Mouse (Mus musculus) cerebellum, adult 11-12 months (tissue): ENCODE data around the gene Whrn.
A peak's percentile ranks its signal among the peaks of the same experiment; 100 is the strongest.

Experiments used
- DNase-seq: peaks from one replicate; pipeline ENCODE4 v3.0.0; 2022

Gene Whrn

DNA sequence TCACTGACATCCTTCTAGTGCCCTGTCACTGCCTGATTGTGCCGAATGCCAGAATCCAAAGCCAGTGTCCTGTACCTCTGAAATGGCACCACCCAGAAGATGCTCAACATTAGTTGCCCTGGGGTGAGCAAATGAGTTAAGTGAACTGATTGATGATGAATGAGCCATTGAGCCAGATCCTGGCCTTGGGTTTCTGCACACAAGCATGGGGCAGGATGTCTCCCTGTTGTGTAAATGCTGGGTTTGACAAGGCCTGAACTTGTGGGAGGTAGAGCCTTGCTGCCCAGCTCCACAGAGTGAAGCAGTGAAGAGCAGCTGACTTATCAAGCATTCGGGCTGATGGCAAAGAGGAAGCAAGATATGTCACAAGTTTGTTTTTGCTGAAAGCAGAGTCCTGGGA is 52.7 kb downstream of the Whrn start:
- no peak for DNase-seq

GRCm38 (mm10) chr4:63441616-63442015 is 54.2 kb downstream of the Whrn start:
- DNase-seq = peak; percentile 68

- no peak for DNase-seq
Measured at GRCm38 (mm10) chr4:63440262-63440661, 55.5 kb downstream of the Whrn start.

GRCm38 (mm10) chr4:63437968-63438367 is 57.8 kb downstream of the Whrn start:
- DNase-seq = no peak

- no peak for DNase-seq
Measured at GRCm38 (mm10) chr4:63437119-63437815, 58.5 kb downstream of the Whrn start.

- no peak for DNase-seq
Measured at GRCm38 (mm10) chr4:63435402-63435801, 60.4 kb downstream of the Whrn start.

GRCm38 (mm10) chr4:63431098-63431497 is 64.7 kb downstream of the Whrn start:
- no peak for DNase-seq

DNA sequence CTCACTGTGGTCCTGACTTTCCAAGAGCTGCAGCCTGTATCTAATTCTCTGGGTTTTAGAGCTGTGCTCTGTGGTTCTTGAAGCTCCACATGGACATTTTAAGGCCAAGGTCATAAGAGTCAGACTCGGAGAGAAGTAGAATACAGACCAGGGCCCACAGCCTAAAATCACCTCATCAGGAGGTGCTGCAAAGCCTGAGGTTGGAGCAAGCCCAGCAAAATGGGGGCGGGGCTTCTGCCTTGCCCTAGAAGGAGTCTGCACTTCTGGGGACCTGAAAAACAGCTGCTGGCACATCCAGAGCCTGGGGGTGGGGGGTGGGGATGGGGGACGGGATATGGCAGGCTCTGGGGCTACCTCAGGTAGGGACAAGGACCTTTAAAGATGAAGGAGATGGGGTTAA is 65.4 kb downstream of the Whrn start:
- no peak for DNase-seq

DNA sequence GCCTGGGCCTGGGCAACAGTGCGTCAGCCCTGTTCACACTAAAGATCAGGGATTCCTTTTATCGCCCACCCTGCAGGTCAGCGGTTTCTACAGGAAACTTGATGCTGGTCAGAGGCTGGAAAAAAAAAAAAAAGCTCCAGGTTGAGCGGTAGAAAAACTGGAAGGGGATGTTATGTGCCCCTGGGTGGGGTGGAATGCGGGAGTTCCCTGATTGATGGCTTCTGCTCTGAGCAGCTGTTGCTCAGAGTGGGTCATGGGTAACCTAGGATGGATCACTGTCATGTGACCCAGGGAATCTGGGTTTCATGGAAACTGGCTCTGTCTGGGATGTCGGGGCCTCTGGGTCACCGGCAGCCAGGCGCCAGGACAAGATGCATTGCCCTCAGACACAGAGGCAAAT is 69.5 kb downstream of the Whrn start:
- no peak for DNase-seq

GRCm38 (mm10) chr4:63423811-63424210 is 72.0 kb downstream of the Whrn start:
- no peak for DNase-seq

- DNase-seq = no peak
Measured at GRCm38 (mm10) chr4:63423231-63423630, 72.6 kb downstream of the Whrn start.

GRCm38 (mm10) chr4:63420143-63420920 is 75.5 kb downstream of the Whrn start:
- no peak for DNase-seq

GRCm38 (mm10) chr4:63418270-63418669 is 77.5 kb downstream of the Whrn start:
- no peak for DNase-seq

DNA sequence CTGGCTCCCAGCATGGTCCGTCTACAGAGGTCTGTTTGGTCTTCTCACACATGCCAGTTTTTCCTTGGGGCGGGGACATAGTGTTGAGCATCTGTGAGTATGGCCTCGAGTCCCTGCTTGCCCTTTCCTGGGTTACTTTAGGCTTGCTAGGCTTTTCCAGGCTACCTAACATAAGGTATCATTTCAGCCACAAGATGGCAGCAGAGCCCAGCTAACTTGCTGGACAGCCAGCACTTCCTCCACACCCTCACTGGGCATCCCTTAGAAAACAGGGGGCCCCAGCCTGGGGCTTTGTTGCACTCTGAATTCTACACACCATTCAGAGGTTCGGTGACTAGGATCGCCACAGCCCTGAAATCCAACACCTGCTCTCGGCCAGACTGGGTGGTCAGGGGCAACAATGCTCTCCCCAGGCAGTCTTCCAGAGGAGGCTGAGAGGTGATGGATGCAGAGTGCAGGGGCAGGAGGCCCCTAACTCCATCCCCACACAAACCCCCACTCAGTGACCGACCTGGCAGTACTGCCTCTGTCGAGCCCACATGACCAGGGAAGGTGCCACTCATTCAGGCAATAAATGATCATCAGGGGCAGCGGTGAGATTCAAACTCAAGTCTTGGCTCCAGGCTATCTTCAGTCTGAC is 78.4 kb downstream of the Whrn start:
- peak; percentile 59 for DNase-seq

DNA sequence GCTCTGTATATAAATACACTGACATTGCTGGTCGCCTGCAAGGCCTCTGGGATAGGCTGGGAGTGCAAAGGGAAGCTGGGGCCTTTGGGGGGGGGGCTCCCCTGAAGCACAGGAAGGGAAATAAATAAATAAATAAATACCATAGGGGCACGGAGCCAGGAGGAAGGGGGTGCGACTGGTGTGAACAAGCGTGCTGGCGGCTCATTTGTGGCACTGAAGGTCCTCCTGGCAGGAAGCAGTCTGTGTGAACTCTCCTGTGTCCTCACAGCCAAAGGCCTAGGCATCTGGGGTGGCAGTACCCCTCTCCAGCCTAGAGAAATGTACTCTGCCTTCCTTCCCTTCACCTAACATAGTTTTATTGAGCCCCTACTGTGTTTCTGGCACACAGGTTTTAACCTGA is 80.8 kb downstream of the Whrn start:
- DNase-seq = no peak

DNA sequence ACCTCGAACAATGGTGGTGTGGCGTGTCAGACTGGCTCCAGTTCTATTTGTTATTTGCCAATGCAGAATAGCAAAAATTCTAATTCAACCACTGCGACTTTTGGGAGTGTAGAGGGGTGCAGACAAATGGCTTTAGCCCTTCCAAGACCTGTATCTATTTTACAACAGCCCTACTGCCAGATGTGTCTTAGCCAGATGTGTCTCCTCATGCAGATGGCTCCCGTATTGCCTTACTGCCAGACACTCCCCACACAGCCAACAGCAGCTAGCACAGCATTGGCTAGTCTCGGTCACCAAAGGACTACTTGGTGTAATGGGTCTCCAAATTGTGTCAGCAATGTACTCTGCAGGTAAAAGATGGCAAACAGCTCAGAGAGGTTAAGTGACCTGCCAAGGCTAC is 84.6 kb downstream of the Whrn start:
- no peak for DNase-seq

DNA sequence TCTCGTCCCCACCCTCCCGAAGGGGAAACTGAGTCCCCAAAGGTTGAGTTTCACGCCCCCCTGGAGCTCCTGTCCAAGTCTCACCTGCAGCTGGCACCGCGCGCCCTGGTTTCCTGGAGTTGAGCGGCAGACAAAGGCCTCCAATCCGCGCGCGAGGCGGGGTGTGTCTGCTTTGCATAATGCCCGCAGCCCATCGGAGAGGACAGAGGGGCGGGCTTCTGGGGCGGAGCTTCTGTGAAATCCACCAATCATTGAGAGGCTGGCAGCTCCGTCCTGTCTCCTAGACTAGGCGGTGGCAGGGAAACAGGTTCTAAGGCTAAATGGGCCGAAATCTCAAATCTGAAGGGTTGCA is 85.2 kb downstream of the Whrn start:
- DNase-seq = peak; percentile 61

DNA sequence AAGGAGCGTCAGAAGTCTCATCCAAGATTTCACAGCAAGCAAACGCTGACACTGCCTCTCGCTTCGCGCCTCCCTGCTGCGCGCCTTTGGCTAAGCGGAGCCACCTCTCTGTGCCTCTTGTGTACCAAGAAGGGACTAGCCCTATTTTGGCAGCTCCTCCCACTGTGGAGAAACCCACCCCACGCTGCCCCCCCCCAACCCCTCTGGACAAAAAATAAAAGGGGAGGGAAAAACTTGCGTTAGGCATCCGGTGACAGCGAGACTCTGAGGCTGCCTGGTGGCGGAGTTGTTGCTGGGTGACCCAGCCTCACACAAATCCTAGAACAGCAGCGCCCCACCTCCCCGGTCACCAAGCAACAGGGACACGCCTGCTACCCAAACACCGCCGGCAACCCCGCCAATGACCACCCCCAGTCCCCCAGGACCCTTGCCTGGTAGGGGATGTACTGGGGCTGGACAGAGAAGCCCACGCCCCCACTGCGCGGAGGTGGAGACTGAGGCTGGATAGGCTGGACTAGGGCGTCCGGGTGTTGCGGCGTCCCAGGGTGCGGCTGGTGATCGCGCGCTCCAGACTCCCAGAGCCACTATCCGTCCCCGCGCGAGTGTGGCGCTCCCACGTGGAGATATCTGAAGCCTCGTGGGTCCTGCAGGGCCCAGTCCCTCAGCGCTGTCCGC is 85.7 kb downstream of the Whrn start:
- peak; percentile 35 for DNase-seq

GRCm38 (mm10) chr4:63409317-63409907 is 86.4 kb downstream of the Whrn start:
- no peak for DNase-seq

- DNase-seq = no peak
Measured at GRCm38 (mm10) chr4:63408649-63409048, 87.1 kb downstream of the Whrn start.

DNA sequence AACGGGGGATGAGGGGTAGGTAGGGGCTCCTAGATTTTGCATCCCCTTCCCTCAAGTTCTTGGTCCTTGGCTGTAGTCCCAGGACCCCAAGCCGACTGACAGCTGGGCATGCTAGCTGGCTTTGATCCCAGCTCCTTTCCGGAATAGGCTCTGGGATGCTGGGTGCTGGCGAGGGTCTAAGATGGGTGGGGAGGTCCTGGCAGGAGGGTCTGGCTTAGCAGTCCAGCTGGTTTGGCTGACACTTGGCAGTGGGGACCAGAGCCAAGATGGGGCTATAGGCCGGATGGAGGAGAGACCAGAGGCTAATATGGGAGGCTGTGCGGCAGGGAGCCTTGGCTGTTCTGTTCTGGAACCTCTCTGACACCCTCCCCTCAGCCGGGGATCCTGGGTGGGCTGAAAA is 87.5 kb downstream of the Whrn start:
- no peak for DNase-seq

DNA sequence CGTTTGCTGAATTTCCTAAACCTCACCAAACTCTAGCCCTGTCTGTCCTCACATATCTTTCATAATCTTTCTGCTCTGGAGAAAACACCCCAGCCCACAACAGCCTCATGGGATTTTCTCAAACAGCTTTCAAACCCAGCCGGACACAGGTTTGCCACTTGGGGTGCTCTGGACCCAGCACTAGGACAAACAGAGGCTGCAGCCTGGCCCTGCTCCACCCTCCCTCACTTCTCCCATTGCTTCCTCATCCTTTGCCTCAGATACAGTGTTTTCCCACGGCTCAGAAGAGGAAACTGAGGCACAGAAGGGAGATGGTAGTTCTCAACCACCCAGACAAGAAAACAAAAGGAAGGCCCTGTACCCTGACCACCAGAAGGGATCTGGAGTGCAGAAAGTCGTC is 90.1 kb downstream of the Whrn start:
- DNase-seq = no peak

DNA sequence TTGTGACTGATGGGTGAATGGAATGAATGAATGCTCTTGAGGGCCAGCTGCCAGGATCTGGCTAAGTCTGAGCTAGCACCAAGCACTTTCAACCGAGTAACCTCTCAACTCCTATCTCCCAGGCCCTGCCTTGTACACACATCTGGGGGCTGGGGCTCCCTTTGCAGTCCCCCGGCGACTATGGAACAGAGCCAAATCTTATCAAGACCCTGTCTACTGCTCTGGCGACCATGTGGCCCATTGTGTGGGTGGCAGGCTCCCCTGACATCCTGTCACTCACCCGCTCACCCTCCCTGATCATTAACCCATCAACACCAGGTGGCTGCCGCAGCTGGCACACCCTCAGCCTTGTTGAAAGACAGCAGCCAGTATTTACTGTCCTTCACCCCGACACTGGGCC is 90.7 kb downstream of the Whrn start:
- no peak for DNase-seq
